Mouse (Mus musculus) activated CD4-positive, CD25-positive, alpha-beta regulatory T cell, adult 4 months (primary cell): ENCODE measurements around the gene Gar1. TPM values are rescaled to one million over a fixed set of nuclear protein-coding genes. Genes with fewer than 3 reads are reported as not detected.
A peak's percentile ranks its signal among the peaks of the same experiment; 100 is the strongest.

Experiments
- ATAC-seq: one replicate; pipeline ENCODE4 v1.8.0; 2017
- polyA plus RNA-seq, 2 experiments: library from polyadenylated mRNA; unstranded; fragments of 100-300 nt; shearing (Covaris generic); gene quantifications; one replicate each; pipeline ENCODE4 v1.2.1; 2017

Gar1 gene
- 10 to 100 TPM; 13.9 to 19.1 TPM for polyA plus RNA-seq

GRCm38 (mm10) chr3:129831035-129831568 is at the start of gene Gar1:
Gene Gar1 (minus strand): TSS chr3:129831396.
- peak; percentile 91 for ATAC-seq

DNA sequence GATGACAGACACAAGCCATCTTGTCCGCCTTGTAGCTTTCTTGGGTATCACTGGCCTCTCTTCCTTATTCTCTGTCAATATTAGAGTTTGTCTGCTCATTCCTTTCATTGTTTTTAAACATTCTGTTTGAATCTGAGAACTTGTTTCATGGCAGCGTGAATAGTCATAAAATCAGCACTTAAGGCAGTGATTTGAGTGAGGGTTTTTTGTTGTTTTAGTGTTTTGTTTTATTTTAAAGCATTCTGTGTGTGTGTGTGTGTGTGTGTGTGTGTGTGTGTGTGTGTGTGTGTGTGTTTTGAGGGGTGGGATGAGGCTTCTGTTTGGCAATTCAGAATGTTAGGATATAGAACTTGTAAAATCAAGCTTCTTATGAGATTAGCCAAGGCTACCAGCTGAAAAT is 48.7 kb upstream of the Gar1 start:
- ATAC-seq = no peak

DNA sequence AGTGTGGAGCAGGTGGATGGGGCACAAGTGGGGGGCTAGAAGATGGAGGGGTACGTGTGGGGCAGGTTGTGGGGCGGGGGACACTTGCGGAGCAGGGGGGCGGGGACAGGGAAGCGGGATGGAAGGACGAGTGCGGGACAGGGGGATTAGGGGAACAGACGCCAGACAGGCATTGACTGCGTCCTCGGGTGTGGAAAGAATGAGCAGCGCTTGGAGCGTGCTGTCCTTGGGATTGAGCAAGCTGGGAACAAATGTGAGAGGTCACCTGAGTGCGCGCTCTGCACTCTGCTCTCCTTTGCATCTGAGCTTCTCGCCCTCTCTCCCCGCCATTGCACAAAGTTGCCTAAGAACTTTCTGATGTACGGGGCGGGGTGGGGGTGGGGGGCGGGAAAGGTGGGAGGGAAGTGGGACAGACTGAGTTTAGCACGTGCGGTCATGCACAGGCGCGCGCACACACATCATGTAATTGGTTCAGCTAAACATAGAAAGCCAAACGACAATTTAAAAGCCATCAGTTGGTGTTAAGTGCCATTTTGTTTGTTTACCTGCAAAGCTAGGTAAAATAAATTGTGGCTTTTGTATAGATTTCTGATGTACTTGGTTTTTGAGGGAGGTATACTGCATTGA is 48.0 kb upstream of the Gar1 start:
- ATAC-seq = no peak

DNA sequence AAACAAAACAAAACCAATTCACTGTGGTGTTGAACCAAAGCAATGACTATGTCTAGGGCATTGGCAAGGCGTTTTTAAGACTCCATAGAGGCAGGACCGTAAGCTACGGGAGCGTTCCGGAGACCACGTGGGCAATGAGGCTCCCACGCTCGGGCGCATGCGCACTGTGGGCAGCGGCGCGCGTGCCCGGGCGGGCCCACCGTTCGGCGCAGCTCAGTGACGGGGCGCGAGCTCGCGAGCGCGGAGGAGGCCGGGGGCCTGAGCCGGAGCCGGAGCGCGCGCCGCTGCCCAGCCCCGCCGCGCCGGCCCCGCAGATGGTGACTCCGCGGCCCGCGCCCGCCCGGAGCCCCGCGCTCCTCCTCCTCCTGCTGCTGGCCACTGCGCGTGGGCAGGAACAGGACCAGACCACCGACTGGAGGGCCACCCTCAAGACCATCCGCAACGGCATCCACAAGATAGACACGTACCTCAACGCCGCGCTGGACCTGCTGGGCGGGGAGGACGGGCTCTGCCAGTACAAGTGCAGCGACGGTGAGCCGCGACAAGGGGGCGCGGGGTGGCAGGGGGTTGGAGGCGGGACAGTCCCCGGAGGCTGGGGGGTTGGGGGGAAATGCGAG is 47.3 kb upstream of the Gar1 start, which contains the start of gene Pla2g12a:
Gene Pla2g12a (plus strand): TSS at position 202 of the 617 bp plus-strand sequence.
- ATAC-seq = peak; percentile 82

GRCm38 (mm10) chr3:129877327-129877726 is 46.1 kb upstream of the Gar1 start:
- ATAC-seq = no peak

DNA sequence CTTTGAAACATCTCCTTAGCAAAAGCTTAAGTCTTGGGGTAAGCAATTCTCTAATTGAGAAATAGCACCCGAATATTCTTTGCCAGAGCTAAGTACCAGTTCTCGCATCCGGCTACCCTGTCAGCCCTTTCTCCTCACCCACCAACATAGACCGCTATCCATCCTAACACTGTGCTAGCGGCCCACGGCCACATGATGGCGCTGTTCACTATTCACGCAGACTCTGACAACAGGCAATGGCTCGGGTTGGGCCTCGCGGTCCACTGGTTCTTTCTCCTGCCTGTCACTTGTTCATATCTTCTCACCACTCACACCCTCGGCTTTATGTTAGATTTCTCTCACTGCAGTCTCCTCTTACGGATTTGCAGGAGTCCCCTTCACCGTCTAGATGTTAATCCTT is 32.5 kb upstream of the Gar1 start:
- peak; percentile 66 for ATAC-seq

DNA sequence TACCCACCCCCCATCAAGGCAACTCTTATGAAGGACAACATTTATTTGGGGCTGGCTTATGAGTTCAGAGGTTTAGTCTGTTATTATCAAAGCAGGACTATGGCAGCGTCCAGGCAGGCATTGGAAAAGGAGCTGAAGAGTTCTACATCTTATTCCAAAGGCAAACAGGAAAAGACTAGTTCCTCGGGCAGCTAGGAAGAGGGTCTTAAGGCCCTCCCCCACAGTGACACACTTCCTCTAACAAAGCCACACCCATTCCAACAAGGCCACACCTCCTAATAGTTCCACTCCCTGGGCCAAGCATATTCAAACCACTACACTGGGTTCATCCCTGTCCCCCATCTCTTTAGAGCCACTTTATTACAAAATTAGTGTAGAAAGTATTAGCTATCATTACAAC is 31.4 kb upstream of the Gar1 start:
- ATAC-seq = no peak

DNA sequence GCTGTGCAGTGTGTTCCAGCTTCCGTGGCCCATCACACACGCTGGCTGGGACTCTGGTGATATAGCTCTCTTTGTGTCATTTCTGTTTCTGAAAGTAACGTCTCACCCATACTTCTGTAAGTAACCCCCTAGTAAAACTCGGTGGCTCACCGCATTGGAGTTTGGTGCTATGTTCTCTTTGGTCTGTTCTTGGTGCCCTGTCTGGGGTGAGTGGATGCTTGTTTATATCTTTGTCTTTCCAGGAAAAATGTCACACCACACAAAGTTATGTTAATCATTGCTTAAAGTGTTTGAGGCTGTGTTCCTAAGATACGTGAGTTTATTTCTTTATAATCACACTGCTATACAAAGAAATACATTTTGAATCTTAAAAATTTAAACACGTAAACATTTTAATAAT is 15.7 kb upstream of the Gar1 start:
- no peak for ATAC-seq

DNA sequence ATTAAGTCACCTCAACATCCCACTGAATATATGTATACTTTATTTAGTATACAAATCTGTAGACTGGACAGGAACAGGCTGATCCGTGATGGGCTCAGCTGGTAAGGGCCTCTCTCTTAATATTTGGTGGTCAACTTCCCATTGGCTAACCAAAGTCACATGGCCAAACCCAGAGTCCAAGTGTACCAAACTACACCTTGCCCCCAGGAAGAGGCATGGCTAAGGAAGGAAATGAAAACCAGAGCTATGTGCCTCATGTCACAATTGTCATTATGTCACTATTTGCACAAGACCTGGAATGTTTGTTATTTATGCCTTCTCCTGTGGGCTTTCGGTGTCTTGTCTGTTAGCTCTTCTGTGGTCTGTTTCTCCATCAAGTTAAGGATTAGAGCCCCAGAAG is 14.7 kb upstream of the Gar1 start:
- no peak for ATAC-seq

- ATAC-seq = no peak
These were observed 6.8 kb upstream of the Gar1 start for GRCm38 (mm10) chr3:129838017-129838416.

- no peak for ATAC-seq
These were observed 5.8 kb upstream of the Gar1 start for GRCm38 (mm10) chr3:129836965-129837364.

- no peak for ATAC-seq
These were observed 5.0 kb upstream of the Gar1 start for GRCm38 (mm10) chr3:129836051-129836697.

DNA sequence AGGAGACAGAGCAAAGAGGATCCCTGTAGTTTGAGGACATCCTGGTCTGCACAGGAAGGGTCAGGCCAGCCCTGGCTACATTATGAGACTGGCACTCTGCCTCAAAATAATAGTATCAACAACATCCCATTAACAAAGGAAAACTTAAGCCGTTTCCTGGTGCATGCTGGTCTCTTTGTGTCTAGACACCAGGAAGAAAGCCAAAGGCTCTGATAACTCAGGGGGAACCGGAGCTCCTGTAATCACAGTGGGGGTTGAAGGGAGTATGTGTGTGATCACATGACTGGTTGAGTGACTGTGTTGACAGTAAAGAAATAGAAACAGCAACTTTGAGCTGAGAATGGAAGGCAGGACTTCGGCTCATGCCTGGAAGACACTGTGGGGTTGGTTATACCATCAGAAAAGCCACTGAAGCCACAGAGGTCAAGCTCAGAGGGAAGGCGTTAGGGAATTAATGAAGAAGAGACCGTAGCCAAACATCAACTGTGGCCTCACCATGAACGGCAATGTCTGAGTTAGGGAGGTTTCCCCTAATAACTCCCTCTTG is 4.3 kb upstream of the Gar1 start, which contains the start of gene Cfi:
Gene Cfi (plus strand): TSS at position 497 of the 547 bp plus-strand sequence.
- no peak for ATAC-seq

DNA sequence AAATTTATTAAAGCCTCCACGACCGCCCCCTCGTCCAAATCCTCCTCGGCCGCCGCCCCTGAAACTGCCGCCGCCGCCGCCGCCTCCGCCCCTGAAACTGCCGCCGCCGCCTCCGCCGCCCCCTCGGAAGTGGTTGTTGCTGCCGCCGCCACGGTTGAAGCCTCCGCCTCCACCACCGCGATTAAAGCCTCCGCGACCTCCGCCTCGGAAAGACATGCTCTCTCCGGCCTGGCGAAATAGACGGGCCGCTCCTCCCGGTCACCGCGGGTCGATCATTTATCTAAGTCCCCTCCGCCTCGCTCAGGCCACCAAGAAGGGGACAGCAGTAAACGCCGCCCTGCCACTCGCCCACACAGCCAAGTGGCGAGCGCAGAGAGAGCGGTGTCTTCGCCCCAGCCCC is 570 bp downstream of the Gar1 start:
- ATAC-seq = peak; percentile 16

DNA sequence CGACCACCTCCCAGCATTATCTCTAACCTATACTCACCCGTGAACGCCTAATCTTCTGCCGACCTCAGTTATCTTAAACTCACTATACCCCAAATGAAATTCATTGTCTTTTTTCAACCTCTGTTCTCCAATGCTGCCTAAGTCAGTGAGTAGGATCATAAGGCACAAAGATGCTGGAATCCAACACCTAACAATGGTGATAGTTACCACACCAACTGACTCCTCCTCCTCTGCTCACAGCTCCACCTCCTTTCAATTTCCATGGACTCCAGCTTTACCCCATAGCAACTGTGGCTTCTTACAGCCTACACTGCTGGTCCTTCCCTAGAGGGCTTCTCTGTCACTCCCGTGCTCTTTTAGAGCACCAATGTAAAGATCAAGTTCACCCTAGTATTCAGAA is 3.5 kb downstream of the Gar1 start:
- no peak for ATAC-seq

GRCm38 (mm10) chr3:129826691-129827090 is 4.5 kb downstream of the Gar1 start:
- no peak for ATAC-seq

DNA sequence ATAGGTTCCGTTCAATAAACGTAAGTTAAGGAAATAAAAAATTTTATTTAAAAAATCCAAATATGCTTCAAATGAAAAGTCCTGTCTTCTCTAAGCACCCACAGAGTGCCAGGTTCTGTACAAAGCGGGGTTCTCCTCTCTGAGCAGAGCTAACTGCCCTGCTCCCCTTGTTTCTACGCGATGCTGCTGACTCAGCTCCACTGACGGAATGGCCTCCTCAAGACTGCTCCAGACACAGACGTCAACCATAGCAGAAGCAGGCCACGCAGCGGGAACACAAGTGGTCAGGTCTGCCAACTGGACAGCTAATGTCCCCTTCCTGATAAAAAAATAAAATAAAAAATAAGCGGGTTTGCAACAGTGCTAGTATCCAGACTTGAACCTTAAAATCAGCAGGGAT is 6.3 kb downstream of the Gar1 start:
- ATAC-seq = no peak

- ATAC-seq = no peak
These were observed 7.0 kb downstream of the Gar1 start for GRCm38 (mm10) chr3:129824146-129824545.

DNA sequence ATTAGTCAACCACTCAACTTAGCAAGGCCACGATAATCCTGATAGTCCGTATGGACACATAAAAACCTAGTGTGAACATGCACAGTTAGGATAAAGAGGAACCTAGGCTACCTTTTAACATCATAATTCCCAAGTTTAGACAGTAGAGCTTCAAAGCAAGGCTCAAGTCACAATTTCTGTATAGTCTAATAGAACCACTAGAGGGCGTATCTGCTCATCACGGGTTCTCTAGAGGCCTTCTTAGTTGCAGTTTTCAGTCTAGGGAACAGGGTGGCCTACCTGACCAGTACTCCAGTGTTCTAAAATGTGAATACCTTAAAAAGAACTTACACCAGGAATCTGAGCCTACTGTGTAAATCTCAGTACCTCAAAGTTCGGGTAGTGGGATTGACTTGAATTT is 7.9 kb downstream of the Gar1 start:
- ATAC-seq = peak; percentile 85

DNA sequence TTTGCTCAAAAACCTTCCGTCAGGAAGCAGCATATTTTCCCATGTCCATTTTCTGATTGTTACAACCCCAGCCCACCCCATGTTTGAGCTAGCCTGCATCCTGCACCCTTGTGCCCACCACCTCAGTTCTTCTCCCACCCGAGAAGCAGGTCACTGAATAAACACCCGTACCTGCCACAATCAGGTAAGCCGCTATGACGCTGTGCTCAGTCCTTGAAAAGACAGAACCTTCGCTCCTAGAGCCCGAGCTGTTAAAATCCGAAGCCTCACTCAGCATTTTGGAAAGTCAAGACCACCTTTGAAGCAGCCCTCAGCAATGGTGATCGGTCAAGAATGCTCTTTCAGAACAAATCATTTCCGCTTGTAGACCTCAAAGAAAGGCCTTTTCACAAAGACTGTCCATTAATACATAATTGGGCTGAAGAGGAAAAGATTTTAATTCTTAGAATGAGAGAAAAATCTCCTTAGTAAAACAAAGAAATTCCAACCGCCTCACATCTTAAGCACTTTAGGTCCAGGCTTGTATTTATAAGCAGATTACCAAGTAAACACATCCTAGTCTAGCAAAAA is 8.9 kb downstream of the Gar1 start, which contains the start of gene Rrh:
Gene Rrh (minus strand): TSS at position 382 of the 570 bp plus-strand sequence.
- ATAC-seq = no peak

- ATAC-seq = no peak
These were observed 9.5 kb downstream of the Gar1 start for GRCm38 (mm10) chr3:129821736-129822135.

DNA sequence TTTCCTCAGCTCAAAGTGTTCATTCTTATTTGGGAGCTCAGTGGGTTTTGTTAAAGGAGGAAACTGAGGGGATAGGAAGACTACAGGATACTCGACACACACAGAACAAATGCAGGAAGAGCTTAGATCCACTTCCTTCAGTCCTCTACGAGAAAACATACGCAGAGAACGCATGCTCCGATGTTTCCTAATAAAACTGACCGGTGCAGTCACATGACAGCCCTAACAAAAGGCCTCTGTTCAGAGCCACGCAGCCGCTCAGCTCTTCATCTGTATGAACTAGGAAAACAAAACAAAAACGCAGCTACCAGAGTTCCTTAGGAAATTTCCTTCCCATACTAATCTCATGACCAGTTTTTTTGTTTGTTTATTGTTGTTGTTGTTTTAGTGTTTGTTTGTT is 10.3 kb downstream of the Gar1 start:
- no peak for ATAC-seq

- ATAC-seq = no peak
These were observed 27.4 kb downstream of the Gar1 start, which contains the start of gene Lrit3 for GRCm38 (mm10) chr3:129803765-129804164. Gene Lrit3 (minus strand): TSS chr3:129804030.
